Mouse (Mus musculus): ENCODE measurements around the gene Tmtc3. TPM values are rescaled to one million over a fixed set of nuclear protein-coding genes. Genes with fewer than 3 reads are reported as not detected.
"Not testable (repeated sequence)": the region's sequence is repeated elsewhere in the genome, so short reads cannot be mapped to it uniquely, and the experiment has no call there.

The Tmtc3 gene
- polyA plus RNA-seq, 1 experiment, result 6.8 TPM

DNA sequence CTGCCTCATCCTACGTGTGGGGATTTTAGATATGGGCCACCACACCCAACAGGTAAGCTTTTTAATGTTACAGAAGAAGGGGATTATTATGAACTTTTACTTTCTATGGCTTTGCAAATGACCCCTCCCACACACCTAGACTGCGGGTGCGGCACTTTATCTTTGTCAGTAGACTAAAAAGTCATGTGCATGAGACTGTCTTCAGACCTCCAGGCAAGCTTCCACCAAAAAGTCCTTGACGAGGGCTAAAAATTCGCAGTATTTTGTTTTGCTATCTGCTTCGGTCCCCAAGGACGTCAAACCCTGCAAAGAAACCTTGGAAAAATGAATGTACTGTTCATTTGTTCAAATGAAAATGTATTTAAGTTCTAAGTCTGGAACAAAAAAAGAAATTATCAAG lies 71.6 kb downstream of the Tmtc3 start:
- no peak for TF ChIP-seq POLR2A (IDR thresholded peaks at IDR 0.05; ENCODE audit: low read depth, low read length)
- 85% methylated on average over 7 of the region's 7 CpGs for WGBS
- Histone ChIP-seq H3K36me3 (ENCODE audit: control insufficient read depth, insufficient read depth, low read length) (no peaks in the 10 kb centered on the region), H3K4me3 (ENCODE audit: insufficient read depth, low read depth, low read length) (no peak overlapping the region), H3K27me3 (replicated peaks; ENCODE audit: control insufficient read depth, insufficient read depth, low read length) (no peaks in the 10 kb centered on the region), H3K27ac (ENCODE audit: insufficient read depth, low read depth, low read length) (no peak overlapping the region), H3K4me1 (ENCODE audit: control insufficient read depth, insufficient read depth, low read length) (no peaks in the 10 kb centered on the region)
- no peak for DNase-seq

DNA sequence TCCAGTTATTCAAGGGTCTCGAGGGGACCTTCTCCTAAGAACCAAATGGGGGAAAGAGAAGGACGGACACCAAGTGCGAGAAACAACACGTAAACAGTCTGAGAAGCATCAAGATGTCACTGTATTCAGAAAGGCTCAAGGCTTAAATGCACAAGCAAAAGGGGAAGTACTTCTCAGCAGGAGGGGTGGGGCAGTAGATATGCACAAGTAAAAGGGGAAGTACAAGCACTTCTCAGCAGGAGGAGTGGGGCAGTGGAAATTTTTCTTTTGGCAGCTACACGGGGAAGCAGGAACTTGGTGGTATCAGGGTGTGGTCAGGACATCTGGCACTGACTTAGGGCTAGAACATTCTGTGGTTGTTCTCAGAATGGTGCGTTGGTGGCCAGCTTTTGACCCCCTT lies 84.8 kb downstream of the Tmtc3 start:
- not testable (repeated sequence) for H3K27ac ChIP-seq (ENCODE audit: insufficient read depth, low read depth, low read length); H3K4me1 ChIP-seq (ENCODE audit: control insufficient read depth, insufficient read depth, low read length); H3K36me3 ChIP-seq (ENCODE audit: control insufficient read depth, insufficient read depth, low read length); H3K4me3 ChIP-seq (ENCODE audit: insufficient read depth, low read depth, low read length); DNase-seq; H3K27me3 ChIP-seq (replicated peaks; ENCODE audit: control insufficient read depth, insufficient read depth, low read length)
- 84% methylated on average over 6 of the region's 6 CpGs for WGBS

Other genes starting within 250 kb of the Tmtc3 start
- gene Gm4301, start 151.7 kb downstream of the Tmtc3 start, polyA plus RNA-seq (2012; rRNA removed), result not detected in 2 replicates
- gene Gm4302, start 146.5 kb downstream of the Tmtc3 start, polyA plus RNA-seq (2012; rRNA removed), result not detected in 2 replicates
- not detected in 2 replicates for gene Gm4303, start 141.4 kb downstream of the Tmtc3 start, polyA plus RNA-seq (2012; rRNA removed)
- not detected in 2 replicates for gene Gm4305, start 136.3 kb downstream of the Tmtc3 start, polyA plus RNA-seq (2012; rRNA removed)
- gene Gm4307, start 126.0 kb downstream of the Tmtc3 start, polyA plus RNA-seq (2012; rRNA removed), result not detected in 2 replicates
- gene Gm4312, start 104.8 kb downstream of the Tmtc3 start, polyA plus RNA-seq (2012; rRNA removed), result not detected in 2 replicates
- 0.49 and 0.89 TPM in 2 replicates for gene Cep290, start 208 bp upstream of the Tmtc3 start, polyA plus RNA-seq (2012; rRNA removed)
- 11.5 and 14.1 TPM in 2 replicates for gene 4930430F08Rik, start 103.1 kb upstream of the Tmtc3 start, polyA plus RNA-seq (2012; rRNA removed)
- gene 1700017N19Rik, start 103.1 kb upstream of the Tmtc3 start, polyA plus RNA-seq (2012; rRNA removed), result not detected in 2 replicates

Data from kidney, adult 2 months (tissue).